In the genomic region with DNA sequence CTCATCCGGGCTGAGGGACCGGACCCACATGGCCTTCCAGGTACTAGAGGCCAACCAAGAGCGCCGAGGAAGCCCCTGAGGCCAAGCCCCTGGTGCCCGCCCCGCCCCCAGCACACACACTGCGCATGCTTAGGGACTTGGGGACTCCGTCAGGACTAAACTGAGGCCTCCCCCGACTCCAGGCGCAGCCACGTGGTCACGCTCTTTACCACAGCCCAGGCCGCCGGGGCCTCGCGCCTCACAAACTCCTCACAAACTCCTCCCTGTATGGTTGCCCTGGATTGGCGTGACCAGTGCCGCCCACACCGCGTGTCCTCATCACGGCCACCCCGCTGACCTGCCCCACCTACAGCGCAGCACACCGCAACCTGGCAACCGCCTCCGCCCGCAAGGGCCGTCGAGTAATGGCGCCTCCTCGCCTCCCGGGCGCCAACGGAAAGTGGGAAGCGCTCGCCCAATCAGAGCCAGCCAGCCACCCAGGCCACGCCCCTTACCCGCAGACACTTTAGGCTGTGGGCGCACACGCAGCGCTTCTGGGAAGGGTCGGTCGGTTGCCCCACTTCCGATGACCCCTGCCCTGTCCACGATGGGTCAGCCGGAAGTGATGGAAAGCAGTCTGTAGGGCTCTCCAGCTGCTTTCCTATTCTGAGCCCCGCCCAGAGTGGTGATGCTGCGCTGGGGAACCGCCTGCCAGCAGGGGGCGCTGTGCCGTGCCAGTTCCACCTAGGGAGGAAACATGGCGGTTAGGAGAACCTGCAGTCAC, we compare ENCODE assay signal across 9 mouse cellular contexts. TPM values are rescaled to one million over a fixed set of nuclear protein-coding genes. Genes with fewer than 3 reads are reported as not detected.
A peak's percentile ranks its signal among the peaks of the same experiment; 100 is the strongest.
DNase-seq lines count a peak whose midpoint lies in the region; ATAC-seq and TF ChIP-seq lines count a peak whose summit lies in the region.
"Had no signal": no experiment of that assay in that cellular context is flagged by ENCODE, and none has a peak within 500 bp of the region (broad histone marks: within the 10 kb centered on the region; RNA-seq: fewer than 3 reads in every experiment).

Gene Sycp2, minus strand, starts transcription at position 633 of the 763 bp plus-strand sequence.

- no peak within 1 kb of the TSS for H3K9ac ChIP-seq in ES-Bruce4 (ENCODE audit: low read depth, poor library complexity, severe bottlenecking)

- TF ChIP-seq EP300 in ES-Bruce4 (IDR thresholded peaks at IDR 0.05; ENCODE audit: insufficient read depth, low read depth, low read length): no peak

- WGBS in heart, embryonic 10.5 days: 74% methylated on average over 52 of the region's 52 CpGs

- no peak within 1 kb of the TSS for H3K4me3 ChIP-seq in heart, embryonic 10.5 days
- peak within 1 kb of the TSS; percentile 31; the same call in 1 of the 2 replicates for H3K4me3 ChIP-seq in ES-Bruce4 (ENCODE audit: low read depth, low read length)

- peaks cover 20% of the 10 kb centered on the region for H3K4me1 ChIP-seq in heart, embryonic 10.5 days
- H3K4me1 ChIP-seq in ES-Bruce4 (ENCODE audit: control insufficient read depth, insufficient read depth, low read length): no peaks in the 10 kb centered on the region

- peak; percentile 83 for TF ChIP-seq CTCF in ES-Bruce4 (IDR thresholded peaks at IDR 0.05; ENCODE audit: low read depth, low read length)

- no peak within 1 kb of the TSS for H3K27ac ChIP-seq in heart, embryonic 10.5 days
- no peak within 1 kb of the TSS for H3K27ac ChIP-seq in ES-Bruce4 (ENCODE audit: insufficient read depth, low read length)

- DNase-seq in heart, embryonic 10.5 days (ENCODE audit: low spot score): peak; percentile 72
- no peak for DNase-seq in heart, postnatal 25 days (ENCODE audit: low spot score)
- DNase-seq in thymus, postnatal 0 days (ENCODE audit: low spot score): no peak
- DNase-seq in left cerebral cortex, adult 11 months (ENCODE audit: low spot score): no peak
- DNase-seq in cerebellum, adult 11-12 months: no peak
- DNase-seq: retina, postnatal 1 day had no signal

- 0 out of 2 replicates have a peak, but pooled peaks cover 2% of the 10 kb centered on the region for H3K36me3 ChIP-seq in heart, embryonic 10.5 days
- H3K36me3 ChIP-seq in ES-Bruce4 (ENCODE audit: control insufficient read depth, insufficient read depth, low read length, poor library complexity, severe bottlenecking): no peaks in the 10 kb centered on the region

- no peaks in the 10 kb centered on the region for H3K27me3 ChIP-seq in heart, embryonic 10.5 days (ENCODE audit: insufficient read depth, poor library complexity, severe bottlenecking)
- H3K27me3 ChIP-seq in ES-Bruce4 (ENCODE audit: control insufficient read depth, insufficient read depth, low read length, poor library complexity, severe bottlenecking): no peaks in the 10 kb centered on the region

- ATAC-seq in granulocyte monocyte progenitor cell, adult 5-6 weeks (replicated peaks; ENCODE audit: poor library complexity, severe bottlenecking): peak; percentile 23
- ATAC-seq in megakaryocyte progenitor cell, adult 5-6 weeks (replicated peaks; ENCODE audit: poor library complexity): peak; percentile 32

- intact Hi-C loops in heart, postnatal 25 days (cut with DNase I): no loop called here

- peaks cover 10% of the 10 kb centered on the region; the same call in 1 of the 2 replicates for H3K9me3 ChIP-seq in heart, embryonic 10.5 days
- no peaks in the 10 kb centered on the region for H3K9me3 ChIP-seq in ES-Bruce4 (replicated peaks; ENCODE audit: control insufficient read depth, insufficient read depth, low read length, poor library complexity, severe bottlenecking)

- TF ChIP-seq POLR2A in ES-Bruce4 (IDR thresholded peaks at IDR 0.05; ENCODE audit: insufficient read depth, low read length): no peak

RNA-seq across cellular contexts. Expression of gene Sycp2, which starts in this region (rescaled TPM):
- polyA plus RNA-seq in heart, embryonic 10.5 days (2016; fragmentation: Nextera tagmentation; extraction: Ambion mirVana): 0.06 and 0.18 TPM in 2 replicates
- 1 to 10 TPM in 1 of 2 experiments, under 1 TPM in 1; 0.87 to 1.7 TPM for total RNA-seq in heart, postnatal 25 days (2021)
- 0.78 and 1.1 TPM in 2 replicates for polyA plus RNA-seq in ES-Bruce4 (2011; ENCODE audit: insufficient read depth, insufficient read length, low read depth, missing spikeins)
- 0.06 TPM in 1 of 2 replicates, not detected in the other for total RNA-seq in granulocyte monocyte progenitor cell, adult 5-6 weeks (2014; fragmentation: Nextera tagmentation)
- total RNA-seq in granulocyte monocyte progenitor cell, adult 5-6 weeks (2017): not detected in 2 replicates
- total RNA-seq in megakaryocyte progenitor cell, adult 5-6 weeks (2015): 0.05 TPM in 2 replicates
- 0.10 and 0.17 TPM in 2 replicates for total RNA-seq in megakaryocyte progenitor cell, adult 5-6 weeks (2017)
- polyA plus RNA-seq in thymus, postnatal 0 days (2015; fragmentation: Nextera tagmentation; extraction: Ambion mirVana): 0.04 and 0.07 TPM in 2 replicates

Comparison
In these comparisons a context has a peak if more than half of its experiments do, and no peak if none do; other contexts are left out.
1. Peak in DNase-seq in heart, embryonic 10.5 days; RNA of the gene not detected or under 1 TPM.
2. Peak in ATAC-seq in granulocyte monocyte progenitor cell, adult 5-6 weeks; RNA of the gene not detected or under 1 TPM.
3. Peak in ATAC-seq in megakaryocyte progenitor cell, adult 5-6 weeks; RNA of the gene not detected or under 1 TPM.